Mouse (Mus musculus) G1E (cell line): ENCODE data around the gene Btbd35f17. TPM values are rescaled to one million over a fixed set of nuclear protein-coding genes. Genes with fewer than 3 reads are reported as not detected.
"Not testable (repeated sequence)": the region's sequence is repeated elsewhere in the genome, so short reads cannot be mapped to it uniquely, and the experiment has no call there.

ENCODE experiments used
- ATAC-seq: 2 replicates; pipeline ENCODE4 v1.8.0; 2016; ENCODE audit warnings: mild to moderate bottlenecking; ENCODE audit not compliant: insufficient number of reproducible peaks, poor library complexity, low FRiP score, severe bottlenecking; ENCODE audit errors: extremely low read depth
- DNase-seq: peaks from one replicate; pipeline ENCODE4 v3.0.0; 2012; ENCODE audit warnings: low spot score
- H3K27me3 ChIP-seq: 2 replicates; pipeline ENCODE4 v1.6.1; 2012; ENCODE audit warnings: mild to moderate bottlenecking, low read length, inconsistent platforms; ENCODE audit not compliant: insufficient read depth
- H3K36me3 ChIP-seq: replicated peaks from 2 replicates; pipeline ENCODE3; 2012; ENCODE audit warnings: mild to moderate bottlenecking, inconsistent platforms
- H3K4me1 ChIP-seq: 2 replicates; pipeline ENCODE4 v1.6.1; 2012; ENCODE audit warnings: low read depth, low read length, inconsistent platforms, mixed read lengths; ENCODE audit not compliant: insufficient read depth
- H3K4me3 ChIP-seq: 2 replicates; pipeline ENCODE4 v1.5.1; 2012; ENCODE audit warnings: low read depth, mild to moderate bottlenecking, inconsistent platforms, low read length, moderate library complexity, mixed read lengths
- H3K9me3 ChIP-seq: replicated peaks from 2 replicates; pipeline ENCODE4 v1.6.1; 2012; ENCODE audit warnings: inconsistent platforms
- polyA plus RNA-seq: library from polyadenylated mRNA; stranded (reverse); fragments of >175 nt; gene quantifications from 2 replicates; pipeline ENCODE4 v1.2.3, GENCODE M21; 2012
- total RNA-seq, 2 experiments: library from RNA; stranded (forward) in 1 of 2; stranded (reverse) in 1 of 2; fragments of 200-1000 nt in 1 of 2; fragments of >200 nt in 1 of 2; fragmentation: Nextera tagmentation in 1 of 2; gene quantifications; 2 replicates each; pipeline ENCODE4 v1.2.3; 2014 to 2017

Gene Btbd35f17
- total RNA-seq (2014; fragmentation: Nextera tagmentation) (not detected in 2 replicates), total RNA-seq (2017) (not detected in 2 replicates), polyA plus RNA-seq (not detected in 2 replicates)

DNA sequence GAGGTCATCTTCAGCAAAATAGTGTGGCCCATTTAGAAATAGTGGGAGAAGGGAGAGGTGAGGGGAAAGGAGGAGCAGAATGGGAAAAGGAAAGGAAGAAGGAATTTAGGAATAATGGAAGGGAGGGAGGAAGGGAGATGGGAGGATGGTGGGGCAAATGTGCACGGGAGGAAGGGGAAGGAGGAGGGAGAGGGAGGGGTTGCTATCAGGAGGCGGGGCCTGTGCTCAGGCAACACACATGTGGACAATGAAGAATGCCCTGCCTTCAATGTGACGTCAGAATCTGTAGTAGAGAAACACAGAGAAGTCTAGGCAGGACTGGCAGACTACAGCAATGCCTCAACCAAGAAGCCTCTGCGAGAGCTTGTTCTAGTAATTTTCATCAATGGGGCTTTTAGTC, at the start of gene Btbd35f17:
Gene Btbd35f17, plus strand, starts transcription at position 301 of the 400 bp plus-strand sequence.
- not testable (repeated sequence) for H3K4me1 ChIP-seq, H3K4me3 ChIP-seq, H3K36me3 ChIP-seq, H3K27me3 ChIP-seq, H3K9me3 ChIP-seq, ATAC-seq, DNase-seq

Other genes starting within 250 kb of the Btbd35f17 start
- not detected in 2 replicates for gene Btbd35f28, start 174.1 kb upstream of the Btbd35f17 start, total RNA-seq (2014; fragmentation: Nextera tagmentation)
- 0.33 TPM in 1 of 2 replicates, not detected in the other for gene Btbd35f28, start 174.1 kb upstream of the Btbd35f17 start, total RNA-seq (2017)
- gene Btbd35f28, start 174.1 kb upstream of the Btbd35f17 start, polyA plus RNA-seq = not detected in 2 replicates
- gene Btbd35f20, start 79.4 kb upstream of the Btbd35f17 start, total RNA-seq (2014; fragmentation: Nextera tagmentation) = not detected in 2 replicates
- not detected in 2 replicates for gene Btbd35f20, start 79.4 kb upstream of the Btbd35f17 start, total RNA-seq (2017)
- not detected in 2 replicates for gene Btbd35f20, start 79.4 kb upstream of the Btbd35f17 start, polyA plus RNA-seq